Mouse (Mus musculus): ENCODE measurements around the gene Cep170b. TPM values are rescaled to one million over a fixed set of nuclear protein-coding genes. Genes with fewer than 3 reads are reported as not detected.

Gene Cep170b
- total RNA-seq (2023; ENCODE audit: inconsistent age) = 8.0 to 12.0 TPM (median 9.0 TPM) in 4 replicates

GRCm38 (mm10) chr12:112720216-112720615 lies at the start of gene Cep170b:
Gene Cep170b, plus strand, starts transcription at chr12:112720455.

GRCm38 (mm10) chr12:112674132-112675011 lies 45.9 kb upstream of the Cep170b start, which contains the start of gene Akt1:
Gene Akt1, minus strand, starts transcription at chr12:112674884.

GRCm38 (mm10) chr12:112678555-112679026 lies 41.7 kb upstream of the Cep170b start, which contains the start of gene Zbtb42:
Gene Zbtb42, plus strand, starts transcription at chr12:112678828.

GRCm38 (mm10) chr12:112760154-112760926 lies 40.1 kb downstream of the Cep170b start, which contains the start of gene Pld4:
Gene Pld4, plus strand, starts transcription at chr12:112760655.

Other genes with a start within 250 kb of the Cep170b start
- not detected in 4 replicates for gene A530016L24Rik, start 231.0 kb upstream of the Cep170b start, total RNA-seq (2023; ENCODE audit: inconsistent age)
- not detected in 4 replicates for gene Tmem179, start 203.7 kb upstream of the Cep170b start, total RNA-seq (2023; ENCODE audit: inconsistent age)
- gene Inf2, start 131.7 kb upstream of the Cep170b start, total RNA-seq (2023; ENCODE audit: inconsistent age) = 25.3 to 30.4 TPM (median 28.7 TPM) in 4 replicates
- gene Adssl1, start 100.4 kb upstream of the Cep170b start, total RNA-seq (2023; ENCODE audit: inconsistent age) = 5.1 to 9.4 TPM (median 8.5 TPM) in 4 replicates
- gene Siva1, start 75.8 kb upstream of the Cep170b start, total RNA-seq (2023; ENCODE audit: inconsistent age) = 17.7 to 24.8 TPM (median 20.3 TPM) in 4 replicates
- gene Akt1, start 45.6 kb upstream of the Cep170b start, total RNA-seq (2023; ENCODE audit: inconsistent age) = 83.3 to 111 TPM (median 97.0 TPM) in 4 replicates
- 1.2 to 2.7 TPM (median 1.9 TPM) in 4 replicates for gene Zbtb42, start 41.6 kb upstream of the Cep170b start, total RNA-seq (2023; ENCODE audit: inconsistent age)
- 283 to 385 TPM (median 352 TPM) in 4 replicates for gene Pld4, start 40.2 kb downstream of the Cep170b start, total RNA-seq (2023; ENCODE audit: inconsistent age)
- 0.24 to 0.39 TPM (median 0.37 TPM) in 4 replicates for gene Ahnak2, start 82.2 kb downstream of the Cep170b start, total RNA-seq (2023; ENCODE audit: inconsistent age)
- 0.96 to 1.6 TPM (median 1.3 TPM) in 4 replicates for gene Clba1, start 88.5 kb downstream of the Cep170b start, total RNA-seq (2023; ENCODE audit: inconsistent age)
- gene Cdca4, start 109.0 kb downstream of the Cep170b start, total RNA-seq (2023; ENCODE audit: inconsistent age) = 28.4 to 31.4 TPM (median 29.8 TPM) in 4 replicates
- gene Gpr132, start 147.8 kb downstream of the Cep170b start, total RNA-seq (2023; ENCODE audit: inconsistent age) = 75.2 to 80.8 TPM (median 78.1 TPM) in 4 replicates
- 1.1 to 4.3 TPM (median 2.5 TPM) in 4 replicates for gene Jag2, start 209.3 kb downstream of the Cep170b start, total RNA-seq (2023; ENCODE audit: inconsistent age)
- 14.8 to 17.1 TPM (median 16.4 TPM) in 4 replicates for gene Nudt14, start 221.7 kb downstream of the Cep170b start, total RNA-seq (2023; ENCODE audit: inconsistent age)